Mouse (Mus musculus): ENCODE measurements around the gene Ggt6. TPM values are rescaled to one million over a fixed set of nuclear protein-coding genes. Genes with fewer than 3 reads are reported as not detected.
"Not testable (repeated sequence)": the region's sequence is repeated elsewhere in the genome, so short reads cannot be mapped to it uniquely, and the experiment has no call there.

The Ggt6 gene
- polyA plus RNA-seq, 1 experiment: not detected

DNA sequence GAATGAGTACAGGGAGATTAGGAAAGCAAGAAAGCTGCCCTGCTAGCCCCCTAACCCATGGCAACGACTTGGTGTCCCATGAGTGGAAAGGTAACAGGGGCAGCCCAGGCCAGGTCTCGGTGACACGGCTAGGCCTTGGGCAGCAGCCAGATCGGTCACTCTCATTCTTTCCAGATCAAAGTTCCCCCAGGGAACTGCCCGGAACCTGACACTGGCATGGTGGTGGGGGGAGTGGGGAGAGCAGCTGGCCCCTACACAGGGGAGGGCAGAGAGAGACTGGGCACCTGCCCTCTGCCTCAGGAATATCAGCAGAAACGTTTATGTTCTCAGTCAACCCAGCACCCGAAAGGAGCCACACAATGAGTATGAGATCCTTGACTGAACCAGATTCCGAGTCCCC, 17.1 kb upstream of the Ggt6 start:
- Histone ChIP-seq H3K4me1 (ENCODE audit: control insufficient read depth, insufficient read depth, low read length) (no peaks in the 10 kb centered on the region), H3K27ac (ENCODE audit: insufficient read depth, low read depth, low read length) (no peak overlapping the region), H3K4me3 (ENCODE audit: insufficient read depth, low read length) (no peak overlapping the region)
- TF ChIP-seq POLR2A (IDR thresholded peaks at IDR 0.05; ENCODE audit: borderline replicate concordance, low read depth, low read length) (no peak), CTCF (IDR thresholded peaks at IDR 0.05; ENCODE audit: low read depth, low read length) (no peak)

DNA sequence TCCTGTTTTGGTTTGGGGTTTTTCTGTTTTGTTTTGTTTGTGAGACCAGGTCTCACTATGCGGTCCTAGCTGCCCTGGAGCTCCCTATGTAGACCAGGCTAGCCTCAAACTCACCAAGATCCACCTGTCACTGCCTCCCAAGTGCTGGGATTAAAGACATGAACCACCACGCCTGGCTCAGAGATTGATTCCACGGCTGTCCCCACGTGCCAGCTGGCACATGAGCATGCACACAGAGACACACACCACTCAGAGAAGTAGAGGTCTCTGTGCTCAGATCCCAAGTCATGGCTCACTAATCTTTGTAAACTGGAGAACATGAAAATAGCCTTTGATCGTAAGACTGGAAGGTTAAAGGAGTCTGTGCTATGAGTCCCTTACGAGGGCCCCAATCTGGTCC, 16.3 kb upstream of the Ggt6 start:
- TF ChIP-seq CTCF (IDR thresholded peaks at IDR 0.05; ENCODE audit: low read depth, low read length) (no peak), POLR2A (IDR thresholded peaks at IDR 0.05; ENCODE audit: borderline replicate concordance, low read depth, low read length) (no peak)
- Histone ChIP-seq H3K4me1 (ENCODE audit: control insufficient read depth, insufficient read depth, low read length) (no peaks in the 10 kb centered on the region), H3K4me3 (ENCODE audit: insufficient read depth, low read length) (no peak overlapping the region), H3K27ac (ENCODE audit: insufficient read depth, low read depth, low read length) (no peak overlapping the region)

DNA sequence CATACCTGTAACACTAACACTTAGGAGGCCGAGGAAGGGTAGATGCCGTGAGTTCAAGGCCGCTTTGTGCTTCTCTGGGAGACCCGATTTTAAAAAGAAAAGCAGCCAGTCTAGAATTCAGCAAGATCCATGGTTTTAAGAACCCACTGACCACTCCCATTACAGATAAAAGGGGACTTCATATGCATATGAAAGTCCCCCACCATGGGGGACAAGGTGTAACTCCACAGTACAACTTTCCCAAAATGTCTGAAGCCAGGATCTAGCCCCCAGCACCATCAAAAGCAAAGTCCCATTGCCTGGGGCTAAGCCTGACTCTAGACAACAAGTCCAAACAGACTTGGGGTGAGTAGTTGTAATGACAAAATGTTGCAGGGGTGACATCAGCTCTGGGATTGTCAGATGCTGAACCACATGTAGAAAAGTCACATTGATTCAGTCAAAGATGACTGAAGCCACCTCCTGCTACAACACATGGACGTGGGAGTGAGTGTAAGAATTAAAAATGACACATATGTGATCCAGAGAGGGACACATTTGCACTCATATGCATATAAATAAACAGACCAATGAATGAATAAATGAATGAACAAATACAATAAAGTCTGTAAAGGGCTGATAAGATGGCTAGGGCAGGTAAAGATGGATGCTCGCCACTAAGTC, 14.7 kb upstream of the Ggt6 start:
- TF ChIP-seq POLR2A (IDR thresholded peaks at IDR 0.05; ENCODE audit: borderline replicate concordance, low read depth, low read length): no peak
- TF ChIP-seq CTCF (IDR thresholded peaks at IDR 0.05; ENCODE audit: low read depth, low read length): no peak
- no peak overlapping the region for H3K27ac ChIP-seq (ENCODE audit: insufficient read depth, low read depth, low read length)

DNA sequence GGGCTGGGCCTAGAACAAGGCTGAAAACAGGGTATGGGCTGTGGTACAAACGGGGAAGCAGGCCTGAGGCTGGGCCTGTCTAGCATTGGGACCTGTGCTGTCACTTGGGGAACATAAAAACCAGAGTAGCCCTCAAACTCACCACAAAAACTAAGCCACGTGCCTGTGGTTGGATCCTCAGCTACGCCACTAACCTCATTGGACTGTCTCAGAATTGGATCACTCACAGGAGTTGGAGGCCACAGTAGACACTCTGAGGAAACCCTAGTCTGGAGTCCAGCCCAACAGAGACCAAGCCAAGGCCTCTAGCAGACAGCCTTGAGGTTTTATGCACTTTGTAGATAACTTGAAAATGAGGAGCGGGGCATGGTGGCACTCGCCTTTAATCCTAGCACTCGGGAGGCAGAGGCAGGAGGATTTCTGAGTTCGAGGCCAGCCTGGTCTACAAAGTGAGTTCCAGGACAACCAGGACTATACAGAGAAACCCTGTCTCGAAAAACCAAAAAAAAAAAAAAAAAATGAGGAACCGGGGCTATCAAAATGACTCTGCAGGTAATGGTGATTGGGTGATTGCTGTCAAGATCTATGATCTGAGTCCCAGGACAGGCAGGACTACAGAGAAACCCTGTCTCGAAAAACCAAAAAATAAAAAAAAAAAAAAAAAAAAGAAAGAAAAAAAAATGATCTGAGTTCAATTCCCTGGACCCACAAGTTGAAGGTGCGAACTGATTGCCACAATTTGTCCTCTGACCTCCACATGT, 13.6 kb upstream of the Ggt6 start:
- Histone ChIP-seq H3K27ac (ENCODE audit: insufficient read depth, low read depth, low read length) (no peak overlapping the region), H3K4me1 (ENCODE audit: control insufficient read depth, insufficient read depth, low read length) (no peaks in the 10 kb centered on the region), H3K4me3 (ENCODE audit: insufficient read depth, low read length) (no peak overlapping the region)
- no peak for TF ChIP-seq CTCF (IDR thresholded peaks at IDR 0.05; ENCODE audit: low read depth, low read length)
- no peak for TF ChIP-seq POLR2A (IDR thresholded peaks at IDR 0.05; ENCODE audit: borderline replicate concordance, low read depth, low read length)

More for the DNA sequence above, 14.7 kb upstream of the Ggt6 start:
- Histone ChIP-seq H3K4me1 (ENCODE audit: control insufficient read depth, insufficient read depth, low read length) (no peaks in the 10 kb centered on the region), H3K4me3 (ENCODE audit: insufficient read depth, low read length) (no peak overlapping the region)

DNA sequence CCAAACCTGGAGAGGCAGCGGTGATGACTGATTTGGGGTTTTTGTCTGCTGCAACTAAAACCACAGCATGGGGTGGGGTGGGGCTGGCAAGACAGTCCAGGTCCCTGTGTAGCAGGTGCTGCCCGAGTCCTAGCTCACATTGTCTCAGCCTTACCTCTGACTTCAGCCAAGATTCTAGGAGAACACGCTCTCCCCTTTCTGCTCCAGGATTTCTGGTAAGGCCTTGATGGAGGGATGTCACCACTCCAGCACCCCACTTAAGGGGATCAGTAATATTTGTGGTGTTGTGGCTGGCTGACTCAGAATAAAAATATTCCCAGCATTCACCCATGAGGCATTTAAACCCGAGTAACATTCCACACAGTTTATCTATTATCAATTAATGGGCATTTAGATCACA, 11.6 kb upstream of the Ggt6 start:
- Histone ChIP-seq H3K4me1 (ENCODE audit: control insufficient read depth, insufficient read depth, low read length) (no peaks in the 10 kb centered on the region), H3K27ac (ENCODE audit: insufficient read depth, low read depth, low read length) (no peak overlapping the region), H3K4me3 (ENCODE audit: insufficient read depth, low read length) (no peak overlapping the region)
- TF ChIP-seq POLR2A (IDR thresholded peaks at IDR 0.05; ENCODE audit: borderline replicate concordance, low read depth, low read length) (no peak), CTCF (IDR thresholded peaks at IDR 0.05; ENCODE audit: low read depth, low read length) (no peak)

DNA sequence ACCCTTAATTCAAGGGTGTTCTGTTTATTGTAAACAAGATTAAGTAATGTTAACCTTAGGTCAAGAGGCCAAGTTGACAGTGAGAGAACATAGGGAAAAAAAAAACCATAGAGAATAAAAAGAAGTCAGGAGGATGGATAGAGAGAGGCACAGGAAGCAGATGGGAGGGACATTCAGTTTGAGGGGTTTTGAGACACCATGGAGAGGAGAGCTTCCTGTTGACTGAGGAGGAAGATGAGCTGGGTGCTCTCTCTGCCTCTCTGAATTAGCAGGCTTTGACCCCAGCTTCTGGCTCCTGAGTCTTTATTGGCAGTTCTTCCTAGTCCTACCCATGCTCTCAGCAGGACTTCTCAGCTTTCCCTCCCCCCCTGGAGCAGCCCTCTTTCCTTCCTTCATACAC, 10.1 kb upstream of the Ggt6 start:
- Histone ChIP-seq H3K27ac (ENCODE audit: insufficient read depth, low read depth, low read length) (no peak overlapping the region), H3K4me3 (ENCODE audit: insufficient read depth, low read length) (no peak overlapping the region), H3K4me1 (ENCODE audit: control insufficient read depth, insufficient read depth, low read length) (peaks cover 2% of the 10 kb centered on the region; the same call in 1 of the 2 replicates)
- TF ChIP-seq POLR2A (IDR thresholded peaks at IDR 0.05; ENCODE audit: borderline replicate concordance, low read depth, low read length) (no peak), CTCF (IDR thresholded peaks at IDR 0.05; ENCODE audit: low read depth, low read length) (no peak)

DNA sequence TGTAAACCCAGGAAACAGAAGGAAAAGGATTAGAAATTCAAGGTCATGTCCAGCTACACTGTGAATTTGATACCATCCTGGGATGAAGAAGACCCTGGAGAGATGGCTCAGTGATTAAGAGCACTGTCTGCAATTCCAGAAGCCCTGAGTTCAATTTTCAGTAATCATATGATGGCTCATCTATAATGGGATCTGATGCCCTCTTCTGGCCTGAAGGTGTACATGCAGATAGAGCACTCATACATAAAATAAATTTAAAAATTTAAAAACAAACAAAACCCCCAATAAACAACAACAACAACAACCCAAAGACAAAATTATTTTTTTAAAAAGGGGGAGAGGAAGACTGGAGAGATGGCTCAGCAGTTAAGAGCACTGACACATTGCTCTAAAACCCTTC, 8.4 kb upstream of the Ggt6 start:
- TF ChIP-seq CTCF (IDR thresholded peaks at IDR 0.05; ENCODE audit: low read depth, low read length): no peak
- no peak overlapping the region for H3K4me3 ChIP-seq (ENCODE audit: insufficient read depth, low read length)
- H3K4me1 ChIP-seq (ENCODE audit: control insufficient read depth, insufficient read depth, low read length): peaks cover 2% of the 10 kb centered on the region; the same call in 1 of the 2 replicates
- no peak overlapping the region for H3K27ac ChIP-seq (ENCODE audit: insufficient read depth, low read depth, low read length)

DNA sequence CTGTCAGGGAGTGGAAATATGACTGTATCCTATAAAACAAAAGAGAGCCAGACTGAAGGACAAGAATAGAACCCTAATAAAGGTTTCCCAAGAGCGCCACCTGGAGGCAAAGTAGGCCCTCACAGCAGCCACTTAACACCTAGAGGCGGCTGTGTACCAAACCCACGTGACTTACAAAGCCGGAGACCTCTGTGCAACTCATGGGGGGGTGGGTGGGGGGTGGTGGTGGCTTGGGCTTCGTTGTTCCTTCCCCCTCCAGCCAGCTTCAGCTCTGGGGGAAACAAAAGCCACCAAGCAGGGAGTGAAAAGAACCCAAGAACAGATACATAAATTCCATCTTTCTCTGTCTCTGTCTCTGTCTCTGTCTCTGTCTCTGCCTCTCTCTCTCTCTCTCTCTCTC, 6.6 kb upstream of the Ggt6 start:
- no peak overlapping the region for H3K4me3 ChIP-seq (ENCODE audit: insufficient read depth, low read length)

DNA sequence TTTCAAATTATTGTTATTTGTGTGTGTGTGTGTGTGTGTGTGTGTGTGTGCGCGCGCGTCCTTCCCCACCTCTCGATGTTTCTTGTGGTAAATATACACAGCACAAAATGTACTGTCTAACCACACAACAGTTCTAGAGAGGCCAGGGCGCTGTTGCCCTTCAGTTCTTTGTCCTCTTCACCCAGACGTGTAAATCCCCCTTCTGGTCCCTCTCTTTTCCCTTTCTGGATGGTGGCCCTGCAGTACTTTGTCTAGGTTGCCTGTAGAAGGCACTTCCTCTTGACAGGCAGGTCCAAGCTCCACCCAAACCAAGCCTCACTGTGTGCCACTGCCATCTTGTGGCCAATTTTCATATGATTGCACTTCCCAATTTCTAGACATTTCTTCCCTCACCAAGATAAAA, 6.0 kb upstream of the Ggt6 start:
- Histone ChIP-seq H3K4me1 (ENCODE audit: control insufficient read depth, insufficient read depth, low read length) (peaks cover 2% of the 10 kb centered on the region; the same call in 1 of the 2 replicates), H3K27ac (ENCODE audit: insufficient read depth, low read depth, low read length) (no peak overlapping the region), H3K4me3 (ENCODE audit: insufficient read depth, low read length) (peak overlapping the region; percentile 34)
- TF ChIP-seq POLR2A (IDR thresholded peaks at IDR 0.05; ENCODE audit: borderline replicate concordance, low read depth, low read length) (no peak), CTCF (IDR thresholded peaks at IDR 0.05; ENCODE audit: low read depth, low read length) (peak; percentile 50; the same call in 1 of the 2 replicates)

More for the DNA sequence above, 6.6 kb upstream of the Ggt6 start:
- peak; percentile 37 for TF ChIP-seq CTCF (IDR thresholded peaks at IDR 0.05; ENCODE audit: low read depth, low read length)
- no peak for TF ChIP-seq POLR2A (IDR thresholded peaks at IDR 0.05; ENCODE audit: borderline replicate concordance, low read depth, low read length)
- Histone ChIP-seq H3K4me1 (ENCODE audit: control insufficient read depth, insufficient read depth, low read length) (peaks cover 2% of the 10 kb centered on the region; the same call in 1 of the 2 replicates), H3K27ac (ENCODE audit: insufficient read depth, low read depth, low read length) (no peak overlapping the region)

DNA sequence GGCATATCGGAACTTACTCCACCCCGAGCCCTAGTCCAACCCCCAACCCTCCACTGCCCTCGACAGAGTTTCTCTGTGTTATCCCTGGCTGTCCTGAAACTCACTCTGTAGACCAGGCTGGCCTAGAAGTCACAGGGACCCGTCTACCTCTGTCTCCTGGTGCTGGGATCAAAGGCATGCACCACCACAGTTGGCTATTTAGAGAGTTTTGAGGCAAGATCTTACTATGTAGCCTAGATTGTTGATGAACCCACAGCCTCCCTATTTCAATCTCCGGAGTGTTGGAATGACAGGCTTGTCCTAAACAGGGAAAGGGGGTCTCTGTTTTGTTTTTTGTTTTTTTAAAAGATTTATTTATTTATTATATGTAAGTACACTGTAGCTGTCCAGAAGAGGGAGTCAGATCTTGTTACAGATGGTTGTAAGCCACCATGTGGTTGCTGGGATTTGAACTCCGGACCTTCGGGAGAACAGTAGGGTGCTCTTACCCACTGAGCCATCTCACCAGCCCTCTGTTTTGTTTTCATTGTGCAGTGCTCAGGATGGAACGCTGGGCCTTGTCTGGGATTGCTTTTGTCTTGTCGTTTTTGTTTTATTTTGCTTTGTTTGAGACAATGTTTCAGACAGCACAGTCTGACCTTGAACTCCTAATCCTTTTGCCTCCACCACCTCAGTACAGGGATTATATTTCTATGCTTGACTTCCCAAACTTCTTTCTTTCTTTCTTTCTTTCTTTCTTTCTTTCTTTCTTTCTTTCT, 4.8 kb upstream of the Ggt6 start:
- H3K27ac ChIP-seq (ENCODE audit: insufficient read depth, low read depth, low read length); H3K4me3 ChIP-seq (ENCODE audit: insufficient read depth, low read length); H3K4me1 ChIP-seq (ENCODE audit: control insufficient read depth, insufficient read depth, low read length): not testable (repeated sequence)
